Mouse (Mus musculus) gastrocnemius, postnatal 36 days (tissue): Measurements from ENCODE around the gene Gm21969. TPM values are rescaled to one million over a fixed set of nuclear protein-coding genes. Genes with fewer than 3 reads are reported as not detected.
A peak's percentile ranks its signal among the peaks of the same experiment; 100 is the strongest.

Source experiments
- DNase-seq, 2 experiments: peaks; one replicate each; pipeline ENCODE4 v3.0.0; 2022
- intact Hi-C: fragments of 180-260 bp; cut with DNase I; formaldehyde crosslinking; loops from one replicate; pipeline ENCODE4 v1.15.1; 2025
- long read RNA-seq, 2 experiments: library from polyadenylated mRNA; stranded (forward); transcript quantifications; one replicate each; pipeline ENCODE4 v2.0.0; 2021
- total RNA-seq, 2 experiments: library from RNA; stranded (reverse); gene quantifications; 2 replicates each; pipeline ENCODE4 v1.2.3; 2021

Gm21969 gene
- not detected for total RNA-seq
- long read RNA-seq, experiment 1 = 0 reads
- long read RNA-seq, experiment 2, partial matches to known transcripts = 0 of 1 reads
- long read RNA-seq, experiment 2, other reads (novel, unspliced or antisense) = 1 of 1 reads

- intact Hi-C loops = no loop called here
These were observed at the start of gene Gm21969 for GRCm38 (mm10) chr4:139602357-139603244. TSS of gene Gm21969 (plus strand) at chr4:139603186.

GRCm38 (mm10) chr4:139555235-139555634 lies 47.8 kb upstream of the Gm21969 start:
- no peak for DNase-seq
- intact Hi-C loops = no loop called here

More at GRCm38 (mm10) chr4:139602357-139603244, at the start of gene Gm21969:
- no peak for DNase-seq

GRCm38 (mm10) chr4:139555951-139556350 lies 47.0 kb upstream of the Gm21969 start:
- DNase-seq = no peak
- intact Hi-C loops = no loop called here

GRCm38 (mm10) chr4:139568361-139568760 lies 34.6 kb upstream of the Gm21969 start:
- intact Hi-C loops = no loop called here
- DNase-seq = no peak

- DNase-seq = no peak
- intact Hi-C loops = loop anchor here (5.0 kb wide), 2 partner anchors 42 to 78 kb away; no protein-coding TSS in a partner anchor
These were observed 32.2 kb upstream of the Gm21969 start for GRCm38 (mm10) chr4:139570756-139571155.

GRCm38 (mm10) chr4:139572928-139573512 lies 30.0 kb upstream of the Gm21969 start:
- no peak for DNase-seq
- intact Hi-C loops = loop anchor here (5.0 kb wide), 2 partner anchors 39 to 81 kb away; no protein-coding TSS in a partner anchor

- intact Hi-C loops = loop anchor here (2.0 to 5.0 kb wide), 3 partner anchors 38 to 103 kb away; no protein-coding TSS in a partner anchor
- peak; percentile 97 to 100 for DNase-seq
These were observed 28.7 kb upstream of the Gm21969 start for GRCm38 (mm10) chr4:139574156-139574798.

- intact Hi-C loops = loop anchor here (2.0 to 5.0 kb wide), 3 partner anchors 37 to 104 kb away; no protein-coding TSS in a partner anchor
- DNase-seq = peak in 1 of 2 experiments; percentile 58
These were observed 27.9 kb upstream of the Gm21969 start for GRCm38 (mm10) chr4:139574799-139575672.

- intact Hi-C loops = loop anchor here (2.0 kb wide), 1 partner anchor 105 kb away; no protein-coding TSS in a partner anchor
These were observed 27.3 kb upstream of the Gm21969 start for GRCm38 (mm10) chr4:139575673-139576003.

GRCm38 (mm10) chr4:139576251-139576880 lies 26.6 kb upstream of the Gm21969 start:
- intact Hi-C loops = no loop called here
- no peak for DNase-seq

More at GRCm38 (mm10) chr4:139575673-139576003, 27.3 kb upstream of the Gm21969 start:
- no peak for DNase-seq

GRCm38 (mm10) chr4:139577006-139577405 lies 26.0 kb upstream of the Gm21969 start:
- intact Hi-C loops = no loop called here

GRCm38 (mm10) chr4:139578389-139578788 lies 24.6 kb upstream of the Gm21969 start:
- DNase-seq = no peak
- intact Hi-C loops = no loop called here

More at GRCm38 (mm10) chr4:139577006-139577405, 26.0 kb upstream of the Gm21969 start:
- no peak for DNase-seq

GRCm38 (mm10) chr4:139579003-139579402 lies 24.0 kb upstream of the Gm21969 start:
- DNase-seq = no peak
- intact Hi-C loops = no loop called here

- intact Hi-C loops = no loop called here
- no peak for DNase-seq
These were observed 23.5 kb upstream of the Gm21969 start for GRCm38 (mm10) chr4:139579466-139579865.

- intact Hi-C loops = no loop called here
- DNase-seq = no peak
These were observed 22.2 kb upstream of the Gm21969 start for GRCm38 (mm10) chr4:139580663-139581336.

- intact Hi-C loops = no loop called here
- DNase-seq = peak in 1 of 2 experiments; percentile 16
These were observed 21.4 kb upstream of the Gm21969 start for GRCm38 (mm10) chr4:139581427-139582051.

- intact Hi-C loops = no loop called here
- DNase-seq = peak in 1 of 2 experiments; percentile 3
These were observed 20.6 kb upstream of the Gm21969 start for GRCm38 (mm10) chr4:139582346-139582745.

- intact Hi-C loops = no loop called here
These were observed 20.1 kb upstream of the Gm21969 start for GRCm38 (mm10) chr4:139582903-139583302.

More at GRCm38 (mm10) chr4:139582903-139583302, 20.1 kb upstream of the Gm21969 start:
- DNase-seq = peak in 1 of 2 experiments; percentile 2
